Mouse (Mus musculus): Measurements from ENCODE around the gene Xndc1. TPM values are rescaled to one million over a fixed set of nuclear protein-coding genes. Genes with fewer than 3 reads are reported as not detected.

Gene Xndc1
- polyA plus RNA-seq, 1 experiment from 2014 or later: 12.6 TPM

DNA sequence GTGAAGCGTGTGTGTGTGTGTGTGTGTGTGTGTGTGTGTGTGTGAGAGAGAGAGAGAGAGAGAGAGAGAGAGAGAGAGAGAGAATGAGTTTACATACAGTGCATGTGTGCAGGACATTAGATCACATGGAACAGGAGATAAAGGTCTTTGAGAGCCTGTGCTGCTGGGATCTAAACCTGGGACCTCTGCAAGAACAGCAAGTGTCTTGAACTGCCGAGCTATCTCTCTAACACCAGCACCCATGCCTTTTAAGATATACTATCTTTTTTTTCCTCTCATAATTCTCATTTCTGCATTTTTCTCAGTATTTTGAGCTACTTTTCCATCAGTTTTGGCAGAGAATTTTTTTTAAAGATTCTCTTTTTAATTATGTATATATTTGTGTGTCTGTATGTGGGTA, 38.2 kb downstream of the Xndc1 start:
- Histone ChIP-seq H3K4me2 (ENCODE audit: low read length) (no peak overlapping the region), H3K27ac (no peak overlapping the region), H3K9me3 (replicated peaks; ENCODE audit: low read length) (no peaks in the 10 kb centered on the region), H3K4me3 (replicated peaks; ENCODE audit: low read depth, low read length) (no peak overlapping the region), H3K36me3 (ENCODE audit: insufficient read depth, low read length) (no peaks in the 10 kb centered on the region), H3K4me1 (replicated peaks; ENCODE audit: insufficient read depth, low read length) (peaks cover 16% of the 10 kb centered on the region; the same call in 1 of the 2 replicates), H3K27me3 (ENCODE audit: insufficient read depth, low read length) (no peaks in the 10 kb centered on the region), H3K9ac (ENCODE audit: low read depth, low read length) (no peak overlapping the region)
- WGBS: 79% methylated on average over 2 of the region's 2 CpGs
- DNase-seq (ENCODE audit: low spot score) (no peak), ATAC-seq (replicated peaks; ENCODE audit: low FRiP score, low read depth) (no peak)
- TF ChIP-seq CTCF (IDR thresholded peaks at IDR 0.05; ENCODE audit: low read depth): no peak

DNA sequence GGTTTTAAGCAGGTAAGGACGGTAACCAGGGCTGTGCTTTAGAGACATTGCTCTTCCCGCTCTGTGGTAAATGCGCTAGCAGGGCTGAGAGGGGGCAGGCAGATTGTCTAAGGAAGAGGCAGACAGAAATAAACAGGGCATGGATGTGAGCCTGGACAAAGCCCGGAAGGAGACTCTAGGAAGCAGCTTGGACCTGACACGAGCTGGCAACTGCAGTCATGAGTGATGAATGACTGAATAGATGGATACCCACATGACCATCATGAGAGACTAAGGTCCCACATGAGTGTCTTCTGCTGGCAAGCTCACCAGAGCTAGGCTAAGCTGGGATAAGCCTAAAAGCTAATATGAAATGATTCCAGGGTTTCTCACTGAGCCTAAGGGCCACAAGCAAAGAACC, 38.8 kb downstream of the Xndc1 start:
- no peak for ATAC-seq (replicated peaks; ENCODE audit: low FRiP score, low read depth)
- peak; percentile 19 for DNase-seq (ENCODE audit: low spot score)
- H3K4me2 ChIP-seq (ENCODE audit: low read length): no peak overlapping the region
- no peaks in the 10 kb centered on the region for H3K27me3 ChIP-seq (ENCODE audit: insufficient read depth, low read length)
- no peak for TF ChIP-seq CTCF (IDR thresholded peaks at IDR 0.05; ENCODE audit: low read depth)
- H3K36me3 ChIP-seq (ENCODE audit: insufficient read depth, low read length): no peaks in the 10 kb centered on the region
- H3K27ac ChIP-seq: no peak overlapping the region
- H3K9ac ChIP-seq (ENCODE audit: low read depth, low read length): no peak overlapping the region
- H3K4me3 ChIP-seq (replicated peaks; ENCODE audit: low read depth, low read length): no peak overlapping the region
- peaks cover 16% of the 10 kb centered on the region; the same call in 1 of the 2 replicates for H3K4me1 ChIP-seq (replicated peaks; ENCODE audit: insufficient read depth, low read length)
- H3K9me3 ChIP-seq (replicated peaks; ENCODE audit: low read length): no peaks in the 10 kb centered on the region
- WGBS: 71% methylated on average over 5 of the region's 5 CpGs

GRCm38 (mm10) chr7:102106700-102107141, 41.4 kb downstream of the Xndc1 start:
- peak; percentile 17 for DNase-seq (ENCODE audit: low spot score)
- 24% methylated on average over 23 of the region's 23 CpGs for WGBS
- H3K36me3 ChIP-seq (ENCODE audit: insufficient read depth, low read length): no peaks in the 10 kb centered on the region
- no peaks in the 10 kb centered on the region for H3K9me3 ChIP-seq (replicated peaks; ENCODE audit: low read length)
- H3K27ac ChIP-seq: no peak overlapping the region
- H3K9ac ChIP-seq (ENCODE audit: low read depth, low read length): peak overlapping the region; percentile 32
- peak overlapping the region; percentile 55 for H3K4me2 ChIP-seq (ENCODE audit: low read length)
- no peaks in the 10 kb centered on the region for H3K4me1 ChIP-seq (replicated peaks; ENCODE audit: insufficient read depth, low read length)
- TF ChIP-seq CTCF (IDR thresholded peaks at IDR 0.05; ENCODE audit: low read depth): no peak
- ATAC-seq (replicated peaks; ENCODE audit: low FRiP score, low read depth): no peak
- no peaks in the 10 kb centered on the region for H3K27me3 ChIP-seq (ENCODE audit: insufficient read depth, low read length)
- 0 out of 2 replicates have a peak overlapping the region, but pooled peaks have one; percentile 4 for H3K4me3 ChIP-seq (replicated peaks; ENCODE audit: low read depth, low read length)

DNA sequence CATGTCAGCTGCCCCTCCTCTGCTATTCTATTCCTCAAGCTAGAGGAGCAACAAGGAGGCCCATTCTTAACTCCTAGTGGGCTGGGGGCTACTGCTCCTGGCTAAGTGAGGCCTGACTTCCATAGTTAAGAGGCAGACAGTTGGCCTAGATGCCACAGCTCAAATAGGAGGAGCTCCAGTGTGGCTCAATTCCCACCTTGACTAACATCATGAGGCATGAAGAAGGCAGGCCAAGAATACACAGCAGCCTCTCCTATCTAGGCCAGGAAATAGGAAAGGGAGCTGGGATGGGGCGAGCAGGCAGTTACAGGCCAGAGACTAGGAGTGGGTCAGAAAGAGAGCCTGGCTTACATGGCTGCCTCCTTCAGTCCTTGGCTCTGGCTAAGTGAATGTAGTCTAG, 42.9 kb downstream of the Xndc1 start:
- Histone ChIP-seq H3K4me3 (replicated peaks; ENCODE audit: low read depth, low read length) (no peak overlapping the region), H3K9ac (ENCODE audit: low read depth, low read length) (no peak overlapping the region), H3K4me2 (ENCODE audit: low read length) (no peak overlapping the region), H3K27ac (no peak overlapping the region), H3K4me1 (replicated peaks; ENCODE audit: insufficient read depth, low read length) (no peaks in the 10 kb centered on the region), H3K27me3 (ENCODE audit: insufficient read depth, low read length) (no peaks in the 10 kb centered on the region), H3K9me3 (replicated peaks; ENCODE audit: low read length) (no peaks in the 10 kb centered on the region), H3K36me3 (ENCODE audit: insufficient read depth, low read length) (no peaks in the 10 kb centered on the region)
- no peak for TF ChIP-seq CTCF (IDR thresholded peaks at IDR 0.05; ENCODE audit: low read depth)
- DNase-seq (ENCODE audit: low spot score) (no peak), ATAC-seq (replicated peaks; ENCODE audit: low FRiP score, low read depth) (no peak)
- WGBS: 86% methylated on average over 1 of the region's 1 CpGs

DNA sequence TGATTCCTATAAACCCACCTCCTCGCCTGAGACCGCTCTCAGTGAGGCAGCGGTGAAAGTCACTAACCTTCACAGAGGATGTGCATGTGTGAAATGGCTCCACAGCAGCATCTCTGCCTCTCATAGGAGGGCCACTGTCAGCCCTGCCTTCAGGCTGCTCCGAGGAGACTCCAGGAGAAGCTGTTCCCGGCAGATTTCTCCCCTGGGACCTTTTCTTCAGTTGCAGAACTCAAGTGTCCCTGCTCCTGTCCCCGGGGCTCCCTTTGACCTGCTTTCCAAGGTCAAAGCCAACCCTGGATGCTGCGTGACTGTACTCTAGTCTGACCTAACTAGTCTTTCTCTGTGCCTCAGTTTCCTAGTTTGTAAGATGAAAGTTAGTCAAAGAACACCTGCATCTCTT, 43.9 kb downstream of the Xndc1 start, which contains the start of gene Art5:
TSS of gene Art5 (minus strand) at position 319 of the 400 bp plus-strand sequence.
- ATAC-seq (replicated peaks; ENCODE audit: low FRiP score, low read depth): no peak
- Histone ChIP-seq H3K4me1 (replicated peaks; ENCODE audit: insufficient read depth, low read length) (no peaks in the 10 kb centered on the region), H3K36me3 (ENCODE audit: insufficient read depth, low read length) (no peaks in the 10 kb centered on the region), H3K27me3 (ENCODE audit: insufficient read depth, low read length) (no peaks in the 10 kb centered on the region), H3K4me2 (ENCODE audit: low read length) (no peak within 1 kb of the TSS), H3K9me3 (replicated peaks; ENCODE audit: low read length) (no peaks in the 10 kb centered on the region), H3K4me3 (replicated peaks; ENCODE audit: low read depth, low read length) (no peak within 1 kb of the TSS), H3K27ac (no peak within 1 kb of the TSS), H3K9ac (ENCODE audit: low read depth, low read length) (no peak within 1 kb of the TSS)
- no peak for TF ChIP-seq CTCF (IDR thresholded peaks at IDR 0.05; ENCODE audit: low read depth)
- DNase-seq (ENCODE audit: low spot score): no peak
- WGBS: 72% methylated on average over 7 of the region's 7 CpGs

DNA sequence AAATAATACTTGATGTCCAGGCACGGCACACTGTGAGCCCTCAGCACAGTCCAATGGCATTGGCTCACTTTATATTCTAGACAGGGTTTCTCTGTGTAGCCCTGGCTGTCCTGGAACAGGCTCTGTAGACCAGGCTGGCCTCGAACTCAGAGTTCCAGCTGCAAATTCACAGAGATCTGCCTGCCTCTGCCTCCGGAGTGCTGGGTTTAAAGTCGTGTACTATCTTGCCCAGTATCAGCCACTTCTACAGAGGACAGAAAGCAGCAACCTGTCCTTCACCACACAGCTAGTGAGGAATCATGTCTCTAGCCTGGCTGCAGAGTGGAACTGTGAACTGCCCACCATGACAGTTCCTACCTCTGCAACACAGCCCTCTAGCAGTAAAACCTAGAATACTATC, 44.4 kb downstream of the Xndc1 start:
- H3K36me3 ChIP-seq (ENCODE audit: insufficient read depth, low read length): no peaks in the 10 kb centered on the region
- DNase-seq (ENCODE audit: low spot score) (no peak), ATAC-seq (replicated peaks; ENCODE audit: low FRiP score, low read depth) (no peak)
- 85% methylated on average over 4 of the region's 4 CpGs for WGBS
- H3K4me2 ChIP-seq (ENCODE audit: low read length): no peak overlapping the region
- H3K9me3 ChIP-seq (replicated peaks; ENCODE audit: low read length): no peaks in the 10 kb centered on the region
- no peak overlapping the region for H3K4me3 ChIP-seq (replicated peaks; ENCODE audit: low read depth, low read length)
- no peak for TF ChIP-seq CTCF (IDR thresholded peaks at IDR 0.05; ENCODE audit: low read depth)
- H3K4me1 ChIP-seq (replicated peaks; ENCODE audit: insufficient read depth, low read length): no peaks in the 10 kb centered on the region
- H3K27ac ChIP-seq: no peak overlapping the region
- no peak overlapping the region for H3K9ac ChIP-seq (ENCODE audit: low read depth, low read length)
- no peaks in the 10 kb centered on the region for H3K27me3 ChIP-seq (ENCODE audit: insufficient read depth, low read length)

GRCm38 (mm10) chr7:102113151-102113729, 47.9 kb downstream of the Xndc1 start:
- no peaks in the 10 kb centered on the region for H3K4me1 ChIP-seq (replicated peaks; ENCODE audit: insufficient read depth, low read length)
- H3K9me3 ChIP-seq (replicated peaks; ENCODE audit: low read length): no peaks in the 10 kb centered on the region
- no peak overlapping the region for H3K9ac ChIP-seq (ENCODE audit: low read depth, low read length)
- no peak overlapping the region for H3K27ac ChIP-seq
- no peaks in the 10 kb centered on the region for H3K27me3 ChIP-seq (ENCODE audit: insufficient read depth, low read length)
- ATAC-seq (replicated peaks; ENCODE audit: low FRiP score, low read depth) (no peak), DNase-seq (ENCODE audit: low spot score) (no peak)
- 84% methylated on average over 45 of the region's 45 CpGs for WGBS
- no peak for TF ChIP-seq CTCF (IDR thresholded peaks at IDR 0.05; ENCODE audit: low read depth)
- H3K36me3 ChIP-seq (ENCODE audit: insufficient read depth, low read length): no peaks in the 10 kb centered on the region
- H3K4me3 ChIP-seq (replicated peaks; ENCODE audit: low read depth, low read length): no peak overlapping the region
- no peak overlapping the region for H3K4me2 ChIP-seq (ENCODE audit: low read length)

Measured in kidney, postnatal 0 days (tissue).